Mouse (Mus musculus): ENCODE data around the gene Fgfr2. TPM values are rescaled to one million over a fixed set of nuclear protein-coding genes. Genes with fewer than 3 reads are reported as not detected.

Gene Fgfr2
- total RNA-seq, 2 experiments from 2014 or later: 43.7 to 44.3 TPM

GRCm38 (mm10) chr7:130743239-130744025 is 2379.7 kb downstream of the Fgfr2 start:
- DNase-seq (ENCODE audit: extremely low spot score in 1 of 2, low spot score in 1 of 2): no peak

DNA sequence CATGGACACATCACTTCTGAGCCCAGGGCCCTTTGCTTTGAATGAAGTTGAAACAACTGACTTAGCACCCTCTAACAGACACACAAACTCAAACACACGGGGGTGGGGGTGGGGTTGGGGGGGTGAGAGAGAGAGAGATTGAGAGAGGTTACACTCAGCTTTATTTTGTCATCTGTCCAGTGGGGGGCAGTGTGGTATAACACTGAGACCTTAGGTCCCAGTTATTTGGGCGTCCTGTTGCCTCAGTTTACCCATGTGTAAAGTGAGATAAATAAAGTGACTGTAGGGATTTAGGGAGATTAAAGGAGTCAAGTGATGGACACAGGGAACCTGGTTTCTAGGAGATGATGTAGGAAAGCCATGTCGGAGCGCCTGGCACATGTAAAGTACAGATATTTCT is 2382.1 kb downstream of the Fgfr2 start:
- no peak for DNase-seq (ENCODE audit: extremely low spot score in 1 of 2, low spot score in 1 of 2)

DNA sequence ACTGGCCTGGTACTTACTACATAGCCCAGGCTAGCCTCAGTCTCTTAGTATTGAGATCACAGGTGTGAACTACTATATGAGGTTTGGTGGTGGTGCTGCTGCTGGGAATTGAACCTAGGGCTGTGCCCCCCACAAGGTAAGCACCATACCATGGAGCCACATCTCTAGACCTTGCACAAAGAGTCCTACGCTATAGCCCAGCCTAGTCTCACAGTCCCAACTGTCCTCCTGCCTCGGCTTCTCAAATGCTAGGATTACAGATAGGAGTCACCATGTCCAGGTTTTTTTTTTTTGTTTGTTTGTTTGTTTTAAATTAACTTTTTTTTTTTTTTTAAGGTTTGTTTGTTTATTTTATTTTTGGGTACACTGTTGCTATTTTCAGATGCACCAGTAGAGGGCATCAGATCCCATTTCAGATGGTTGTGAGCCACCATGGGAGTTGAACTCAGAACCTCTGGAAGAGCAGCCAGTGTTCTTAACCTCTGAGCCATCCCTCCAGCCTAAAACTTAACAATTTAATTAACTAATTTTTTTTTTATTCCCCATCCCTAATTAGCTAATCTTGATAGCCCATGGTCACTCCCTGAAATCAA is 2388.9 kb downstream of the Fgfr2 start:
- DNase-seq (ENCODE audit: extremely low spot score in 1 of 2, low spot score in 1 of 2): no peak

- DNase-seq (ENCODE audit: extremely low spot score in 1 of 2, low spot score in 1 of 2): no peak
Observed at GRCm38 (mm10) chr7:130733423-130733822, 2389.7 kb downstream of the Fgfr2 start.

DNA sequence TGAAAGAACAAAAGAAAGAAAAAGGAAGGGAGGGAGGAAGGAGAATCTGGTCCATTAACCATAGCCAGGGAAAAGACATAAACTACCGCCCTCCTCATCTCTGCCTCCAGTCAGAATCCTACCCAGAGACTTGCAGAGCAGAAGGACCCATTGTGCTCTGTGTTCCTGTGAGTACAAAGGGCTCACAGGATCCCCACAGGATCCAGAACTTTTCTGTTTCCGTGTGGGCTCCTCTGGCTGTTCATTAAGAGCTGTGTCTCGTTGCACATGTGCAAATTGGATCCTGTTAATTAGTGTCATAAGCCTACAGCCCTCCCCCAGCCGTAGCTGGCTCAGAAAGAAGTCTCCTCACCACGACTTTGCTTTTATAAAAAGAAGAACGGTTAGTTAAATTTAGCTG is 2390.2 kb downstream of the Fgfr2 start:
- no peak for DNase-seq (ENCODE audit: extremely low spot score in 1 of 2, low spot score in 1 of 2)

- no peak for DNase-seq (ENCODE audit: extremely low spot score in 1 of 2, low spot score in 1 of 2)
Observed at GRCm38 (mm10) chr7:130731792-130732191, 2391.4 kb downstream of the Fgfr2 start.

DNA sequence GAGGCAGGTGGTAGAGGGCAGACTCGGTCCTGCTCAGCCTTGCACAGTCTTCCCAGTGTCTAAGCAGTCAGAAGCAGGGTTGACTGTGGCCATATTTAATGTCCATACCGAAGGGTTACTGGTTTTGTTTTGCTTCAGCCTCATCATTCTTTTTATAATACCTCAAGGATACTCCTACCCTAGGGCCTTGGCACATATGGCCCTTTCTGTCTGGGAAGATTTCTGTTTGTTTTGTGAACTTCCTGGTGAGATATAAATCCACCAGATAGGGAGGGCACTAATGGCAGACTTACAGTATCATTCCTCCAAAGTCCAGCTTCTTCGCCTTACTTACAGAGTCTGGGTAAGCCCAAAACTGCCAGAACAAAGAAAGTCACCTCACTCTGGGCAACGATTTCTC is 2395.6 kb downstream of the Fgfr2 start:
- no peak for DNase-seq (ENCODE audit: extremely low spot score in 1 of 2, low spot score in 1 of 2)

DNA sequence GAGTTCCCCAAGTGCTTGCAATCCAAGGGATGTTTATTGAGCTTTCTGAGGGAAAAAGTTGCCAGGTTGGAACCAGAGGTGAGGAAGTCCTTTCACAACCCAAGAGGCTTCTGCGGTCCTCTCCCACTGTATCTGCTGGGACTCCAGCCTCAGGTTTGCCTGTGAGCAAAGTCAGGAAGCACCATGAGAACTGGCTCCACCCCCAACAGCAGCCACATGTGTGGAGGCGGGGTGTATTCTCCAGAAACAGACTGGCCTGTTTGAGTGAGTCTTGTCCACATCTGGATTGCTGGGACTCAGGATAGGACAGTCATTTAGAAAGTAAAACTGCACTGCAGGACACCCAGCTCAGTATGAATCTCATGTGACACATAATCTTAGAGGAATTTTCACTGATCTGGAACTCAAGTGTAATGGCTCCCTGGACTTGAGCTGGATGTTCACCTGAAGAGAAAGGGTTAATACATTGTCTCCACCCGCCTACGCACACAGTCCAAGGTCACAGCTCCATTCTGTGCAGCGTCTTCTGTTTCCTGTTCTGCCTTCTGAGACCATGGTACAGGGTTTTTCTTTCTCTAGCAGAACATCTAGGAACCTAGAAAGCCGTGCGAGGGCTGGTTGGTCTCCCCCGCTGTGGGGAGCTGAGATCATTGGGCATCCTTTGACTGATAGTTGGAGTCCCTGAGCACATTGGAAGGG is 2396.3 kb downstream of the Fgfr2 start:
- no peak for DNase-seq (ENCODE audit: extremely low spot score in 1 of 2, low spot score in 1 of 2)

DNA sequence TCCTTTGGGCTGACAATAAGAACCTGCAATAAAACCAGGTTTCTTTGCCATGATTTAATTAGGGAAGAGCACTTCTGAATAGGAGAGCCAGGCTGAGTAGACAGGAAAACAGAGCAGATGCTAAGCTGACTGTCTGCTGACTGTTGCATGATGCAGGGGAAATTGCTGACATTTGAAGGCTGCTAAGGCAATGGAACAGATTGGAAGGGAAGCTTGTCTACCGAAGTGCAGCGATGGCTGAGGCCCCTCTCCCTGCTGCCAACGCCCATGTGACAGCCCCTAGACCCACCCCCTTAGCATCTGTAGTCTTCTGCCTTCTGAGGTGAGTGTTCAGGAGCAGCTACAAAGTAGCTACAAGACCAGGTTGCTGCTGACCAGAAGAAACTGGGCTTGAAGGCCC is 2397.0 kb downstream of the Fgfr2 start:
- peak in 1 of 2 experiments; percentile 25 for DNase-seq (ENCODE audit: extremely low spot score in 1 of 2, low spot score in 1 of 2)

GRCm38 (mm10) chr7:130720646-130721335 is 2402.4 kb downstream of the Fgfr2 start:
- DNase-seq (ENCODE audit: extremely low spot score in 1 of 2, low spot score in 1 of 2): no peak

GRCm38 (mm10) chr7:130719931-130720598 is 2403.1 kb downstream of the Fgfr2 start:
- no peak for DNase-seq (ENCODE audit: extremely low spot score in 1 of 2, low spot score in 1 of 2)

DNA sequence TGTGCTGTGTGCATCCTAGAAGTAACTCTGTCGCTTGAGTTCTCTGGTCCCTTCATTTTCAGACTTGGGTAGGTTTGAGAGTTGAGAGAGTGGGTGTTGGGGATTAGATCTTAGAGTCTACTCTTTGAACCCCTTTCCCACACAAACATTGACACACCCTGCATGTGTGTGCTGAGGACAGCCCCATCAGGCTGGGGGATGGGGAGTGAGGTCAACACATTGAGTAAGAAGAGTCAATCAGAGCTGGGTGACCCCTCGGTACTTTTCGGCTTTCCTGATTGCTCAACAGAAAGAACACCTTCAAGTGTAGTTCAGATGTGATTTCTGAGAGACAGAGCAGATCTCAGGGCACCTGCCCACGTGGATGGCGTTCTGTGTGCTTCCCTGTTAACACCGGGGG is 2406.2 kb downstream of the Fgfr2 start:
- DNase-seq (ENCODE audit: extremely low spot score in 1 of 2, low spot score in 1 of 2): no peak

- no peak for DNase-seq (ENCODE audit: extremely low spot score in 1 of 2, low spot score in 1 of 2)
Observed at GRCm38 (mm10) chr7:130716341-130716740, 2406.8 kb downstream of the Fgfr2 start.

- no peak for DNase-seq (ENCODE audit: extremely low spot score in 1 of 2, low spot score in 1 of 2)
Observed at GRCm38 (mm10) chr7:130715467-130715866, 2407.7 kb downstream of the Fgfr2 start.

DNA sequence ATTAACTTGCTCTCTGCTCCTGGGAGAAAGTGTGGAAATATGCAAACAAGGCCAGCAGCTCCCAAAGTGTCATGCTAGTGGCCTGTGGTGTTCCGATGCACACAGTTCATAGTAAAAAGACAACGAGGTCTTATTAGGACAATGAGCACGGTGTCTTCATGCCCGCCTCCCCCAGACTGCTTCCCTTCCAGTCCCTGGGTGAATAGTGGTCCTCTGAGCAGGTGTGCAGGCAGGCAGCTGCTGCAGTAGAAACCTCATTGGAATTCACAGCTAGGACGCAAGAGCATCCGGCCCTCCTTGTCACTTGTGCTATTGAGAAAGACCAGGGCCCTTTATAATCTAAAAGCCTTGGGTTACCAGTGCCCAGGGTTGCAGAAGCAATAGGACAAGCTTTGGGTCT is 2409.8 kb downstream of the Fgfr2 start:
- DNase-seq (ENCODE audit: extremely low spot score in 1 of 2, low spot score in 1 of 2): no peak

DNA sequence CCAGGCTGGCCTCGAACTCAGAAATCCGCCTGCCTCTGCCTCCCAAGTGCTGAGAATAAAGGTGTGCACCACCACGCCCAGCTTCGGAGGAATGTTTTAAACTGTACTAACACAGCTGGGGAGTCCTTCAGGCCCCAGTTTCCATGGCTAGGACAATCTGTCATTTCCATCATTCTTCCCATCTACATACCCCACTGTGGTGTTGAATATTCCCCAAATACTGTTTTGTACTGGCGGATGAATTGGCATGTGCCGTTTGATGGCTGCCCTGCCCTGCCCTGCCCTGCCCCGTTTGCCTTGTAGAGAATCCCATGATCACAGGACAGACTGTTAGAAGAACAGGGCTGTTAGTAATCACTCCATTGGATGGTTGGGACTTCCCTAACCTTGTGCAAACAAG is 2411.3 kb downstream of the Fgfr2 start:
- DNase-seq (ENCODE audit: extremely low spot score in 1 of 2, low spot score in 1 of 2): no peak

- no peak for DNase-seq (ENCODE audit: extremely low spot score in 1 of 2, low spot score in 1 of 2)
Observed at GRCm38 (mm10) chr7:130709372-130710274, 2413.5 kb downstream of the Fgfr2 start.

- no peak for DNase-seq (ENCODE audit: extremely low spot score in 1 of 2, low spot score in 1 of 2)
Observed at GRCm38 (mm10) chr7:130708940-130709339, 2414.2 kb downstream of the Fgfr2 start.

- DNase-seq (ENCODE audit: extremely low spot score in 1 of 2, low spot score in 1 of 2): no peak
Observed at GRCm38 (mm10) chr7:130705230-130705629, 2417.9 kb downstream of the Fgfr2 start.
